In genomic region chr12:3267397-3267796, GRCm38 (mm10) we compare ENCODE assay signal across 15 mouse cellular contexts.
"Had no signal": no experiment of that assay in that cellular context is flagged by ENCODE, and none has a peak within 500 bp of the region (broad histone marks: within the 10 kb centered on the region; RNA-seq: fewer than 3 reads in every experiment).

No protein-coding gene starts in this region.

- H3K27ac ChIP-seq: left cerebral cortex, adult 2 months; liver, embryonic 14.5 days; macrophage; midbrain, embryonic 12.5 days; midbrain, embryonic 15.5 days; neural tube, embryonic 13.5 days; stomach, embryonic 15.5 days had no signal

- H3K9me3 ChIP-seq: midbrain, embryonic 15.5 days; neural tube, embryonic 13.5 days; stomach, embryonic 15.5 days had no signal

- H3K27me3 ChIP-seq: midbrain, embryonic 12.5 days; midbrain, embryonic 15.5 days; neural tube, embryonic 13.5 days; stomach, embryonic 15.5 days had no signal

- H3K36me3 ChIP-seq: midbrain, embryonic 15.5 days had no signal

- H3K9ac ChIP-seq: liver, embryonic 14.5 days; lung, embryonic 14.5 days; midbrain, embryonic 12.5 days; midbrain, embryonic 15.5 days; neural tube, embryonic 13.5 days; stomach, embryonic 15.5 days had no signal

- H3K4me3 ChIP-seq: left cerebral cortex, adult 2 months; midbrain, embryonic 12.5 days; midbrain, embryonic 15.5 days; neural tube, embryonic 13.5 days; stomach, embryonic 15.5 days had no signal

- H3K4me2 ChIP-seq: lung, embryonic 14.5 days; midbrain, embryonic 12.5 days; midbrain, embryonic 15.5 days; neural tube, embryonic 13.5 days; stomach, embryonic 15.5 days had no signal

- ATAC-seq: intestine, postnatal 0 days; lung, postnatal 0 days; midbrain, embryonic 15.5 days had no signal

- H3K4me1 ChIP-seq: midbrain, embryonic 12.5 days; midbrain, embryonic 15.5 days; neural tube, embryonic 13.5 days; stomach, embryonic 15.5 days had no signal

- DNase-seq: kidney, adult 2 months; kidney, postnatal 10 days; kidney, postnatal 36 days; layer of hippocampus, postnatal 36 days; lung, embryonic 14.5 days; thymus, postnatal 25 days had no signal
